Mouse (Mus musculus) hindbrain, embryonic 15.5 days (tissue): Measurements from ENCODE around the gene Max. TPM values are rescaled to one million over a fixed set of nuclear protein-coding genes. Genes with fewer than 3 reads are reported as not detected.

ENCODE experiments used
- ATAC-seq: fragments of 200-750 bp; cut with Nextera tagmentation; 2 replicates; pipeline ENCODE4 v1.8.0; 2017; ENCODE audit warnings: low read depth, moderate number of reproducible peaks, moderate TSS enrichment; ENCODE audit not compliant: low FRiP score
- H3K27ac ChIP-seq: fragments of 300-500 bp; sonication (generic); replicated peaks from 2 replicates; pipeline ENCODE4 v1.5.1; 2015; ENCODE audit warnings: mild to moderate bottlenecking, inconsistent platforms
- H3K27me3 ChIP-seq: fragments of 300-500 bp; sonication (generic); 2 replicates; pipeline ENCODE4 v1.6.1; 2015; ENCODE audit warnings: control low read depth, inconsistent platforms
- H3K36me3 ChIP-seq: fragments of 300-500 bp; sonication (generic); 2 replicates; pipeline ENCODE4 v1.6.1; 2015; ENCODE audit warnings: control low read depth, inconsistent platforms
- H3K4me1 ChIP-seq: fragments of 300-500 bp; sonication (generic); replicated peaks from 2 replicates; pipeline ENCODE4 v1.6.1; 2015; ENCODE audit warnings: control low read depth, inconsistent platforms
- H3K4me2 ChIP-seq: fragments of 300-500 bp; sonication (generic); 2 replicates; pipeline ENCODE4 v1.6.1; 2015; ENCODE audit warnings: moderate library complexity, mild to moderate bottlenecking, inconsistent platforms
- H3K4me3 ChIP-seq: fragments of 300-500 bp; sonication (generic); 2 replicates; pipeline ENCODE4 v1.5.1; 2015; ENCODE audit warnings: mild to moderate bottlenecking, inconsistent platforms
- H3K9ac ChIP-seq: fragments of 300-500 bp; sonication (generic); 2 replicates; pipeline ENCODE4 v1.6.1; 2015; ENCODE audit warnings: inconsistent platforms
- H3K9me3 ChIP-seq: fragments of 300-500 bp; sonication (generic); 2 replicates; pipeline ENCODE4 v1.6.1; 2016; ENCODE audit warnings: control low read depth, inconsistent platforms
- WGBS: fragments of 180-500 bp; shearing (Covaris S2); methylation state at CpG from one replicate; pipeline ENCODE4 v1.1.7; 2015; 5-methylcytosine and 5-hydroxymethylcytosine counted together
- polyA plus RNA-seq: library from polyadenylated mRNA; unstranded; fragments of >200 nt; fragmentation: Nextera tagmentation; extraction: Ambion mirVana; gene quantifications from 2 replicates; pipeline ENCODE4 v1.2.1, GENCODE M21; 2015

The Max gene
- polyA plus RNA-seq, 1 experiment from 2014 or later = 22.5 TPM

GRCm38 (mm10) chr12:76931739-76932687 is 30.0 kb downstream of the Max start:
- Histone ChIP-seq H3K4me2 (no peak overlapping the region), H3K4me3 (no peak overlapping the region), H3K9me3 (no peaks in the 10 kb centered on the region), H3K27me3 (no peaks in the 10 kb centered on the region), H3K27ac (peak overlapping the region; percentile 42; the same call in 1 of the 2 replicates), H3K4me1 (no peaks in the 10 kb centered on the region), H3K9ac (no peak overlapping the region), H3K36me3 (peaks cover 15% of the 10 kb centered on the region)
- 80% methylated on average over 14 of the region's 14 CpGs for WGBS
- ATAC-seq = peak; percentile 52; the same call in 1 of the 2 replicates

GRCm38 (mm10) chr12:76930177-76930576 is 31.8 kb downstream of the Max start:
- no peak overlapping the region for H3K4me3 ChIP-seq
- no peak overlapping the region for H3K27ac ChIP-seq
- no peaks in the 10 kb centered on the region for H3K36me3 ChIP-seq
- ATAC-seq = no peak
- H3K27me3 ChIP-seq = no peaks in the 10 kb centered on the region
- WGBS = 77% methylated on average over 6 of the region's 6 CpGs
- H3K9ac ChIP-seq = no peak overlapping the region
- H3K4me2 ChIP-seq = no peak overlapping the region
- H3K9me3 ChIP-seq = no peaks in the 10 kb centered on the region
- H3K4me1 ChIP-seq = no peaks in the 10 kb centered on the region

- no peak overlapping the region for H3K9ac ChIP-seq
- ATAC-seq = no peak
- no peak overlapping the region for H3K27ac ChIP-seq
- 57% methylated on average over 10 of the region's 10 CpGs for whole genome bisulfite sequencing
- H3K4me3 ChIP-seq = no peak overlapping the region
- H3K27me3 ChIP-seq = no peaks in the 10 kb centered on the region
- no peaks in the 10 kb centered on the region for H3K36me3 ChIP-seq
- H3K4me2 ChIP-seq = no peak overlapping the region
- no peaks in the 10 kb centered on the region for H3K9me3 ChIP-seq
- H3K4me1 ChIP-seq = no peaks in the 10 kb centered on the region
Observed at GRCm38 (mm10) chr12:76927539-76927938, 34.5 kb downstream of the Max start.

GRCm38 (mm10) chr12:76927012-76927411 is 35.0 kb downstream of the Max start:
- Histone ChIP-seq H3K9ac (no peak overlapping the region), H3K36me3 (no peaks in the 10 kb centered on the region), H3K27ac (no peak overlapping the region), H3K27me3 (no peaks in the 10 kb centered on the region), H3K4me3 (no peak overlapping the region), H3K4me1 (no peaks in the 10 kb centered on the region), H3K9me3 (no peaks in the 10 kb centered on the region), H3K4me2 (no peak overlapping the region)
- ATAC-seq = no peak
- 82% methylated on average over 3 of the region's 3 CpGs for WGBS

GRCm38 (mm10) chr12:76926338-76926945 is 35.6 kb downstream of the Max start:
- Histone ChIP-seq H3K4me3 (no peak overlapping the region), H3K9me3 (no peaks in the 10 kb centered on the region), H3K9ac (no peak overlapping the region), H3K27ac (no peak overlapping the region), H3K4me2 (no peak overlapping the region), H3K4me1 (no peaks in the 10 kb centered on the region), H3K36me3 (no peaks in the 10 kb centered on the region), H3K27me3 (no peaks in the 10 kb centered on the region)
- ATAC-seq = no peak
- 84% methylated on average over 10 of the region's 10 CpGs for WGBS

- Histone ChIP-seq H3K4me2 (no peak overlapping the region), H3K27me3 (no peaks in the 10 kb centered on the region), H3K36me3 (peaks cover 4% of the 10 kb centered on the region; the same call in 1 of the 2 replicates), H3K9ac (no peak overlapping the region), H3K4me3 (no peak overlapping the region), H3K9me3 (no peaks in the 10 kb centered on the region), H3K27ac (no peak overlapping the region), H3K4me1 (no peaks in the 10 kb centered on the region)
- no peak for ATAC-seq
- WGBS = 92% methylated on average over 10 of the region's 10 CpGs
Observed at GRCm38 (mm10) chr12:76924904-76925604, 36.9 kb downstream of the Max start.

GRCm38 (mm10) chr12:76923118-76923517 is 38.9 kb downstream of the Max start:
- H3K9me3 ChIP-seq = no peaks in the 10 kb centered on the region
- no peaks in the 10 kb centered on the region for H3K27me3 ChIP-seq
- WGBS = 91% methylated on average over 8 of the region's 8 CpGs

GRCm38 (mm10) chr12:76920990-76921389 is 41.0 kb downstream of the Max start:
- no peaks in the 10 kb centered on the region for H3K9me3 ChIP-seq
- H3K4me2 ChIP-seq = no peak overlapping the region
- no peak overlapping the region for H3K4me3 ChIP-seq
- no peak for ATAC-seq
- no peaks in the 10 kb centered on the region for H3K27me3 ChIP-seq
- WGBS = 92% methylated on average over 8 of the region's 8 CpGs
- H3K4me1 ChIP-seq = no peaks in the 10 kb centered on the region
- no peak overlapping the region for H3K27ac ChIP-seq
- peaks cover 7% of the 10 kb centered on the region; the same call in 1 of the 2 replicates for H3K36me3 ChIP-seq
- no peak overlapping the region for H3K9ac ChIP-seq

More at GRCm38 (mm10) chr12:76923118-76923517, 38.9 kb downstream of the Max start:
- Histone ChIP-seq H3K4me3 (no peak overlapping the region), H3K4me1 (no peaks in the 10 kb centered on the region), H3K9ac (no peak overlapping the region), H3K27ac (no peak overlapping the region), H3K36me3 (peaks cover 4% of the 10 kb centered on the region; the same call in 1 of the 2 replicates), H3K4me2 (no peak overlapping the region)
- no peak for ATAC-seq

GRCm38 (mm10) chr12:76920398-76920797 is 41.6 kb downstream of the Max start:
- no peak overlapping the region for H3K4me2 ChIP-seq
- no peak for ATAC-seq
- no peak overlapping the region for H3K27ac ChIP-seq
- H3K9ac ChIP-seq = no peak overlapping the region
- WGBS = 83% methylated on average over 6 of the region's 6 CpGs
- peaks cover 7% of the 10 kb centered on the region; the same call in 1 of the 2 replicates for H3K36me3 ChIP-seq
- no peaks in the 10 kb centered on the region for H3K27me3 ChIP-seq
- no peaks in the 10 kb centered on the region for H3K4me1 ChIP-seq
- H3K4me3 ChIP-seq = no peak overlapping the region
- H3K9me3 ChIP-seq = no peaks in the 10 kb centered on the region

GRCm38 (mm10) chr12:76918855-76919254 is 43.1 kb downstream of the Max start:
- no peak overlapping the region for H3K4me2 ChIP-seq
- H3K9me3 ChIP-seq = no peaks in the 10 kb centered on the region
- WGBS = 60% methylated on average over 3 of the region's 3 CpGs

GRCm38 (mm10) chr12:76918113-76918512 is 43.9 kb downstream of the Max start:
- peaks cover 7% of the 10 kb centered on the region; the same call in 1 of the 2 replicates for H3K36me3 ChIP-seq

More at GRCm38 (mm10) chr12:76918855-76919254, 43.1 kb downstream of the Max start:
- no peak for ATAC-seq
- H3K27ac ChIP-seq = no peak overlapping the region
- no peaks in the 10 kb centered on the region for H3K27me3 ChIP-seq
- H3K4me3 ChIP-seq = no peak overlapping the region
- no peak overlapping the region for H3K9ac ChIP-seq
- H3K4me1 ChIP-seq = no peaks in the 10 kb centered on the region
- peaks cover 7% of the 10 kb centered on the region; the same call in 1 of the 2 replicates for H3K36me3 ChIP-seq

More at GRCm38 (mm10) chr12:76918113-76918512, 43.9 kb downstream of the Max start:
- ATAC-seq = no peak
- Histone ChIP-seq H3K27ac (no peak overlapping the region), H3K9ac (no peak overlapping the region), H3K4me1 (no peaks in the 10 kb centered on the region), H3K27me3 (no peaks in the 10 kb centered on the region), H3K4me3 (no peak overlapping the region), H3K9me3 (no peaks in the 10 kb centered on the region), H3K4me2 (no peak overlapping the region)
- WGBS = 79% methylated on average over 6 of the region's 6 CpGs
